Mouse (Mus musculus) layer of hippocampus, adult 9-11 months (tissue): ENCODE results near the gene Zfp637.
"Not testable (repeated sequence)": the region's sequence is repeated elsewhere in the genome, so short reads cannot be mapped to it uniquely, and the experiment has no call there.

Experiments
- DNase-seq: peaks from one replicate; pipeline ENCODE4 v3.0.0; 2022

Zfp637 gene

GRCm38 (mm10) chr6:117840686-117841510 is at the start of gene Zfp637:
Gene Zfp637, plus strand, starts transcription at chr6:117841180.
- peak; percentile 95 for DNase-seq

GRCm38 (mm10) chr6:117795251-117795650 is 45.7 kb upstream of the Zfp637 start:
- no peak for DNase-seq

GRCm38 (mm10) chr6:117800824-117801223 is 40.2 kb upstream of the Zfp637 start:
- peak; percentile 9 for DNase-seq

GRCm38 (mm10) chr6:117801801-117802200 is 39.2 kb upstream of the Zfp637 start:
- DNase-seq: no peak

- no peak for DNase-seq
These were observed 33.2 kb upstream of the Zfp637 start for GRCm38 (mm10) chr6:117807756-117808155.

GRCm38 (mm10) chr6:117809816-117810215 is 31.2 kb upstream of the Zfp637 start:
- no peak for DNase-seq

GRCm38 (mm10) chr6:117810717-117811116 is 30.3 kb upstream of the Zfp637 start:
- no peak for DNase-seq

GRCm38 (mm10) chr6:117811256-117811655 is 29.7 kb upstream of the Zfp637 start:
- DNase-seq: no peak

GRCm38 (mm10) chr6:117814681-117815080 is 26.3 kb upstream of the Zfp637 start:
- DNase-seq: no peak

GRCm38 (mm10) chr6:117817108-117817541 is 23.9 kb upstream of the Zfp637 start:
- DNase-seq: no peak

- DNase-seq: no peak
These were observed 20.7 kb upstream of the Zfp637 start for GRCm38 (mm10) chr6:117820327-117820726.

GRCm38 (mm10) chr6:117825369-117825768 is 15.6 kb upstream of the Zfp637 start:
- no peak for DNase-seq

- no peak for DNase-seq
These were observed 12.7 kb upstream of the Zfp637 start for GRCm38 (mm10) chr6:117828273-117828672.

GRCm38 (mm10) chr6:117841511-117841955 is 553 bp downstream of the Zfp637 start:
- no peak for DNase-seq

- no peak for DNase-seq
These were observed 3.6 kb downstream of the Zfp637 start for GRCm38 (mm10) chr6:117844597-117844996.

GRCm38 (mm10) chr6:117846671-117847070 is 5.7 kb downstream of the Zfp637 start:
- not testable (repeated sequence) for DNase-seq

- DNase-seq: no peak
These were observed 6.8 kb downstream of the Zfp637 start for GRCm38 (mm10) chr6:117847772-117848171.

- no peak for DNase-seq
These were observed 7.6 kb downstream of the Zfp637 start for GRCm38 (mm10) chr6:117848577-117848976.

GRCm38 (mm10) chr6:117851747-117852146 is 10.8 kb downstream of the Zfp637 start:
- no peak for DNase-seq

GRCm38 (mm10) chr6:117857990-117858389 is 17.0 kb downstream of the Zfp637 start:
- DNase-seq: no peak

- DNase-seq: no peak
These were observed 20.9 kb downstream of the Zfp637 start, which contains the start of gene Zfp239 for GRCm38 (mm10) chr6:117861848-117862247. Gene Zfp239, plus strand, starts transcription at chr6:117862100.

GRCm38 (mm10) chr6:117862465-117862864 is 21.5 kb downstream of the Zfp637 start:
- no peak for DNase-seq

- peak; percentile 75 for DNase-seq
These were observed 22.1 kb downstream of the Zfp637 start for GRCm38 (mm10) chr6:117862899-117863620.

- DNase-seq: no peak
These were observed 22.8 kb downstream of the Zfp637 start for GRCm38 (mm10) chr6:117863751-117864150.
